28 mouse cellular contexts compared by ENCODE assay signal in the genomic region with DNA sequence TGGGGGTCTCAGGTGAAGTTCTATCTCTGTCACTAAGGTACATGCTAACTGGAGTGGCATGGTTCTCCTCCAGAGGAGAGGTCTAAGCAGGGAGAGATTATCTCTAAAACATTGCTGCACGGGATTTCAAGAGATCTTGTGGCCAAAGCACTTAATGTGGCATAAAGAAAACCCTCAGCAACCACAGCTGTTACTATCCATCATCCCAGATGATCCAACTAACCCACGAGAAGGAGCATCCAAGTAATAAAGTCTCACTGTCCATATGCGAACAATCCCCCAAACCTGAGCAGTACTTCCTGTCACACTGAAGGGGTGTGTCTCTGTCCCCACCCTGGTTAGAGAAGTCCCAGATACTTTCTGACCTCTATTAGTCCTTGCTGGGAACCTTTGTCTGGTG.
"Had no signal": no experiment of that assay in that cellular context is flagged by ENCODE, and none has a peak within 500 bp of the region (broad histone marks: within the 10 kb centered on the region; RNA-seq: fewer than 3 reads in every experiment).

No protein-coding gene starts in this region.

- DNase-seq: heart, postnatal 10 days; heart, postnatal 14 days; heart, postnatal 4 days; kidney, adult 11 months; kidney, adult 18-20 months; kidney, adult 2 months; kidney, adult 8-10 months; kidney, adult 9 months; kidney, postnatal 10 days; kidney, postnatal 14 days; kidney, postnatal 25 days; kidney, postnatal 4 days; layer of hippocampus, adult 9-11 months; layer of hippocampus, postnatal 36 days had no signal

- H3K36me3 ChIP-seq: heart, embryonic 10.5 days; heart, embryonic 12.5 days; heart, embryonic 13.5 days; heart, embryonic 15.5 days; hindbrain, embryonic 10.5 days; hindbrain, embryonic 12.5 days; hindbrain, embryonic 13.5 days; hindbrain, embryonic 15.5 days; intestine, embryonic 15.5 days; kidney, embryonic 15.5 days had no signal

- H3K4me3 ChIP-seq: heart, embryonic 10.5 days; heart, embryonic 12.5 days; heart, embryonic 13.5 days; heart, embryonic 15.5 days; hindbrain, embryonic 10.5 days; hindbrain, embryonic 12.5 days; hindbrain, embryonic 13.5 days; hindbrain, embryonic 15.5 days; intestine, embryonic 15.5 days; kidney, embryonic 15.5 days; layer of hippocampus, adult 2 months; left cerebral cortex, adult 2 months had no signal

- H3K4me2 ChIP-seq: heart, embryonic 11.5 days; heart, embryonic 12.5 days; heart, embryonic 13.5 days; heart, embryonic 15.5 days; hindbrain, embryonic 12.5 days; hindbrain, embryonic 13.5 days; hindbrain, embryonic 14.5 days; hindbrain, embryonic 15.5 days; intestine, embryonic 15.5 days; kidney, embryonic 15.5 days had no signal

- H3K27me3 ChIP-seq: heart, embryonic 12.5 days; heart, embryonic 13.5 days; heart, embryonic 15.5 days; hindbrain, embryonic 15.5 days; intestine, embryonic 15.5 days; kidney, embryonic 15.5 days had no signal
